Mouse (Mus musculus) intestine, postnatal 0 days (tissue): ENCODE data around the gene Eno3. TPM values are rescaled to one million over a fixed set of nuclear protein-coding genes. Genes with fewer than 3 reads are reported as not detected.

ENCODE experiments used
- ATAC-seq: fragments of 200-750 bp; cut with Nextera tagmentation; 2 replicates; pipeline ENCODE4 v1.8.0; 2017; ENCODE audit warnings: mild to moderate bottlenecking, moderate TSS enrichment, moderate library complexity
- H3K27ac ChIP-seq: fragments of 300-500 bp; sonication (generic); 2 replicates; pipeline ENCODE4 v1.5.1; 2014; ENCODE audit warnings: mild to moderate bottlenecking, low read depth, low read length, moderate library complexity
- H3K27me3 ChIP-seq: fragments of 300-500 bp; sonication (generic); replicated peaks from 2 replicates; pipeline ENCODE4 v1.6.1; 2014; ENCODE audit warnings: low read length, mixed read lengths; ENCODE audit not compliant: control insufficient read depth, insufficient read depth
- H3K36me3 ChIP-seq: fragments of 300-500 bp; sonication (generic); 2 replicates; pipeline ENCODE4 v1.6.1; 2014; ENCODE audit warnings: mild to moderate bottlenecking, moderate library complexity; ENCODE audit not compliant: control insufficient read depth, insufficient read depth
- H3K4me1 ChIP-seq: fragments of 300-500 bp; sonication (generic); replicated peaks from 2 replicates; pipeline ENCODE4 v1.6.1; 2014; ENCODE audit warnings: antibody characterized with exemption, low read length, mixed read lengths; ENCODE audit not compliant: control insufficient read depth, insufficient read depth
- H3K4me2 ChIP-seq: fragments of 300-500 bp; sonication (generic); replicated peaks from 2 replicates; pipeline ENCODE4 v1.6.1; 2014; ENCODE audit warnings: low read depth, mild to moderate bottlenecking, moderate library complexity
- H3K4me3 ChIP-seq: fragments of 300-500 bp; sonication (generic); 2 replicates; pipeline ENCODE4 v1.5.1; 2014; ENCODE audit warnings: low read depth, low read length
- H3K9ac ChIP-seq: fragments of 300-500 bp; sonication (generic); 2 replicates; pipeline ENCODE4 v1.6.1; 2014; ENCODE audit warnings: mild to moderate bottlenecking, low read depth, low read length
- H3K9me3 ChIP-seq: fragments of 300-500 bp; sonication (generic); 2 replicates; pipeline ENCODE4 v1.6.1; 2016; ENCODE audit warnings: mixed run types; ENCODE audit not compliant: control insufficient read depth
- CTCF ChIP-seq: sonication (generic); IDR thresholded peaks from 2 replicates; pipeline ENCODE4 v1.5.1; 2016; ENCODE audit warnings: low read depth, mild to moderate bottlenecking, control low read depth, antibody characterized with exemption, moderate library complexity
- WGBS: fragments of 180-500 bp; shearing (Covaris S2); extraction: QIAGEN DNeasy Blood & Tissue Kit; methylation state at CpG from one replicate; pipeline ENCODE4 v1.1.7; 2014; 5-methylcytosine and 5-hydroxymethylcytosine counted together
- polyA plus RNA-seq: library from polyadenylated mRNA; unstranded; fragments of >200 nt; fragmentation: Nextera tagmentation; extraction: Ambion mirVana; gene quantifications from 2 replicates; pipeline ENCODE4 v1.2.1, GENCODE M21; 2015

Eno3 gene
- polyA plus RNA-seq, 1 experiment from 2014 or later, result 5.9 TPM

DNA sequence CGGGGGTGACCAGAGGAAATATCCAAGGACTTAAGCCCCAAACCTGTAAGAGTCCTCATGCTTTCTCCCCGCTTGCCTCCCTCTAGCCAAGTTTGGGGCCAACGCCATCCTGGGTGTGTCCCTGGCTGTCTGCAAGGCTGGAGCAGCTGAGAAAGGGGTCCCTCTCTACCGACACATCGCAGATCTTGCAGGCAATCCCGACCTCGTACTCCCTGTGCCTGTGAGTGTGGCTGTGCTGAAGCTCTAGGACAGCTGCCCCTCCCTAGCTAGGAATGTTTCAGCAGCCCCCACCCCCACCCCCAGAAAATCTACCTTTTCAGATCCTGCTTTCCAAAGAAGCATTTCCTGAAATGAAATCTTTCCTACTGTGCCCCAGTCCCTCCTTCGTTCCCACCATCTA lies 1.9 kb downstream of the Eno3 start:
- H3K9ac ChIP-seq, result no peak overlapping the region
- peaks cover 10% of the 10 kb centered on the region for H3K4me1 ChIP-seq
- H3K4me2 ChIP-seq, result no peak overlapping the region
- WGBS, result 55% methylated on average over 8 of the region's 8 CpGs
- no peak for ATAC-seq
- TF ChIP-seq CTCF, result no peak
- peaks cover 20% of the 10 kb centered on the region for H3K36me3 ChIP-seq
- no peaks in the 10 kb centered on the region for H3K27me3 ChIP-seq
- H3K27ac ChIP-seq, result no peak overlapping the region
- no peaks in the 10 kb centered on the region for H3K9me3 ChIP-seq
- no peak overlapping the region for H3K4me3 ChIP-seq

DNA sequence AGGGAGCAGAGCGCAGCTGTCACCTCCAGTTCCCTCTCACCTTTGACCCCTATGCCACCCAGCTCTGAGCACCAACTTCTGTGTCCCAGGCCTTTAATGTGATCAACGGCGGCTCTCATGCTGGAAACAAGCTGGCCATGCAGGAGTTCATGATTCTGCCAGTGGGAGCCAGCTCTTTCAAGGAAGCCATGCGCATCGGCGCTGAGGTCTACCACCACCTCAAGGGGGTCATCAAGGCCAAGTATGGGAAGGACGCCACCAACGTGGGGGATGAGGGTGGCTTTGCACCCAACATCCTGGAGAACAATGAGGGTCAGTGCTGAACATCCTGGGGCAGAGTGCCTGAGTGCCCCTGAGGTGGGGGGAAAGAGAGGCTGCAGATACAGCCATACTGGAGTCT lies 3.6 kb downstream of the Eno3 start:
- no peak for TF ChIP-seq CTCF
- no peak for ATAC-seq
- Histone ChIP-seq H3K27ac (no peak overlapping the region), H3K9me3 (no peaks in the 10 kb centered on the region), H3K27me3 (no peaks in the 10 kb centered on the region), H3K4me1 (peaks cover 10% of the 10 kb centered on the region), H3K9ac (no peak overlapping the region), H3K4me3 (no peak overlapping the region), H3K36me3 (peaks cover 34% of the 10 kb centered on the region), H3K4me2 (no peak overlapping the region)
- WGBS, result 91% methylated on average over 8 of the region's 8 CpGs

DNA sequence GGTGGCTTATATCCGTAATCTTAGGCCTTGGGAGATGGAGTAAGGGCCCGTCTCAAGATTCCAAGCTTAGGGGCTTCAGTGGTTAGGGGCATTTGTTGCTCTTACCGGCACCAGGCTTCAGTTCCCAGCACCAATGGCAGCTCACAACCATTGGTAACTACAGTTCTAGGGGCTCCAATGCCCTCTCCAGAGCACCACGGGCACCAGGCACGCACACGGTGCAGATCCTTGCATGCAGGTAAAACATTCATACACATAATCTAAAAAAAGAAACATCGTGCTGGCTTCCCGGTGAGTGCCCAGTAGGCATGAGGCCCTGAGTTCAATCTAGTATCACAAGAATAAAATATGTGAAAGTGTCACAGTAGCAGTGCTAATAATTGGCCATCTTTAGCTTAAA lies 6.1 kb downstream of the Eno3 start:
- WGBS, result 89% methylated on average over 8 of the region's 8 CpGs
- Histone ChIP-seq H3K27me3 (no peaks in the 10 kb centered on the region), H3K4me3 (no peak overlapping the region), H3K9ac (no peak overlapping the region), H3K27ac (no peak overlapping the region), H3K36me3 (peaks cover 42% of the 10 kb centered on the region), H3K4me2 (no peak overlapping the region), H3K4me1 (no peaks in the 10 kb centered on the region), H3K9me3 (no peaks in the 10 kb centered on the region)
- ATAC-seq, result no peak
- no peak for TF ChIP-seq CTCF

DNA sequence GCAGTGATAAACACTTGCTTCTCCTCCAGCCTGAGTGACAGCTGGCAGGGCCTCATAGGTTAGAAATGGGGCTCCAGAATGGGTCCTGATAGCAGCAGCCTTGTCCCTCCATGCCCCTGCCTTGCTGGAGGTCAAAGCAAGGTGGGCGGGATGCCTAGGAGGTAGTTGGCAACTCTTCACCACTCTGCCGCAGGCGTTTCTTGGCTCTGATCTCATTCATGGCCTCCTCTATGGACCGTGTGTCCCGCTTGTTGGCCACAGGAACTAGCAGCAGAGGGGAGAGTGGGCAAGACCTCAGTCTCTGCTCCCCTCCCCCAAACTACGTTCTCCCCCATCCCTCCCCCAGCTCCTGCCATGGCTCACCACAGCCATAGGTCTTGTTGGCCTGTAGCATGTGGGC lies 7.0 kb downstream of the Eno3 start:
- no peak overlapping the region for H3K4me2 ChIP-seq
- no peak for ATAC-seq
- no peak overlapping the region for H3K27ac ChIP-seq
- no peak for TF ChIP-seq CTCF
- WGBS, result 96% methylated on average over 6 of the region's 6 CpGs
- H3K36me3 ChIP-seq, result peaks cover 42% of the 10 kb centered on the region
- no peak overlapping the region for H3K9ac ChIP-seq
- no peaks in the 10 kb centered on the region for H3K4me1 ChIP-seq
- H3K9me3 ChIP-seq, result no peaks in the 10 kb centered on the region
- no peaks in the 10 kb centered on the region for H3K27me3 ChIP-seq
- no peak overlapping the region for H3K4me3 ChIP-seq

DNA sequence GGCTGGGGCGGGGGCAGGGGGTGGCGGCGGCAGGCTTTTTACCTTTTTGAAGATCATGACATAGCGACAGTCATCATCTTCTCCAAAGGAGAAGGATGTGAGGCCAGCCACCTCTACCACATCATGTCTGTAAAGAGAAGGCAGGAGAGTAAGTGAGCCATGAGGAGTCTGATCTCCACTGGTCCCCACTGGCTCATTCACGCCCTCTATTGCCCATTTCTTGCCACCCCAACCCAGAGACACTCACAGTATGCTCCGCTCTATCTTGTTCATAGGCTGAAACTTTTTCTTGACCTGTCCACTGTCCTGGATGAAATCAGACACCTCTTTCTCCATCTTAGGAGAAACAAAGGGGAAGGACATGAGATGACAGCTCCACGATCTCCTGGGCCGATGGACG lies 7.7 kb downstream of the Eno3 start:
- no peak for ATAC-seq
- Histone ChIP-seq H3K27me3 (no peaks in the 10 kb centered on the region), H3K4me3 (no peak overlapping the region), H3K9ac (no peak overlapping the region), H3K4me1 (no peaks in the 10 kb centered on the region), H3K9me3 (no peaks in the 10 kb centered on the region), H3K4me2 (no peak overlapping the region), H3K27ac (no peak overlapping the region), H3K36me3 (peaks cover 42% of the 10 kb centered on the region)
- TF ChIP-seq CTCF, result peak; percentile 44
- 95% methylated on average over 9 of the region's 9 CpGs for WGBS

DNA sequence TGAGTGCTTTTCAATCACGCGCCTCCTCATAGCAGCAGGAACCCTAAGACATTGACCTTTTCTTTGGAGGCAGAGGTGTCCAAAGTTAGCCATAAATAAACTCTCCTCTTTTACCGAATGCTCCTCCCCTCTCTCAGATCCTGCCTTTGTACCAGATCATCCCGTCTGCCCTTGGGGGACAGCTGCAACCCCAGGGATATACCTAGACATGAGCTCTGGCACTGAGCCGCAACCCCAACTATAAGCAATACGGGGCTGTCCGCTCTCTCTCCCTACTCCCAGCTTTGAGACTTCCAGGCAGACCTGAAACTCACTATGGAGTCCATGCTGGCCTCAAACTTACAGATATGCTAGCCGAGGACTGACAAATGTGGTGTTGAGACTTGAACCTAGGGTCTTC lies 9.7 kb downstream of the Eno3 start:
- WGBS, result 96% methylated on average over 8 of the region's 8 CpGs
- Histone ChIP-seq H3K9me3 (no peaks in the 10 kb centered on the region), H3K4me1 (no peaks in the 10 kb centered on the region), H3K27ac (no peak overlapping the region), H3K36me3 (peaks cover 51% of the 10 kb centered on the region), H3K4me3 (no peak overlapping the region), H3K27me3 (no peaks in the 10 kb centered on the region), H3K9ac (no peak overlapping the region), H3K4me2 (no peak overlapping the region)
- TF ChIP-seq CTCF, result no peak
- no peak for ATAC-seq
